Mouse (Mus musculus) stomach, postnatal 0 days (tissue): ENCODE results near the gene Ncam1.

Experiments
- CTCF ChIP-seq: IDR thresholded peaks from 2 replicates; pipeline ENCODE4 v1.5.1; 2016; ENCODE audit warnings: antibody characterized with exemption, low read depth, mild to moderate bottlenecking, moderate library complexity
- EP300 ChIP-seq: optimal IDR thresholded peaks from 2 replicates; pipeline ENCODE3; 2016; ENCODE audit warnings: antibody characterized with exemption

GRCm38 (mm10) chr9:49528943-49529342 lies 269.8 kb downstream of the Ncam1 start:
- peak; percentile 76 for TF ChIP-seq CTCF
- no peak for TF ChIP-seq EP300
